Mouse (Mus musculus): ENCODE results near the gene Fam76a. TPM values are rescaled to one million over a fixed set of nuclear protein-coding genes. Genes with fewer than 3 reads are reported as not detected.
A peak's percentile ranks its signal among the peaks of the same experiment; 100 is the strongest.

Fam76a gene
- total and polyA plus RNA-seq, 3 experiments: 10.3 to 11.5 (median 10.8) TPM

- Histone ChIP-seq H3K27ac (ENCODE audit: insufficient read depth, low read depth) (peak overlapping the region; percentile 92), H3K36me3 (replicated peaks in 1 of 2; ENCODE audit: control insufficient read depth in 1 of 2, insufficient read depth in 1 of 2, low read length in 1 of 2) (no peaks in the 10 kb centered on the region), H3K27me3 (replicated peaks) (no peaks in the 10 kb centered on the region), H3K9me3 (replicated peaks; ENCODE audit: low read length) (no peaks in the 10 kb centered on the region), H3K79me2 (replicated peaks; ENCODE audit: control insufficient read depth, extremely low read depth, insufficient read depth, poor library complexity, severe bottlenecking) (no peaks in the 10 kb centered on the region), H3K4me3 (replicated peaks in 1 of 3; ENCODE audit: low read depth in 2 of 3, low read length in 2 of 3, poor library complexity in 1 of 3) (peak overlapping the region; percentile 37 to 53 (median 41)), H3K4me1 (ENCODE audit: control insufficient read depth in 1 of 2, insufficient read depth in 2 of 2) (peaks cover 7 to 70% of the 10 kb centered on the region in 2 experiments), H3K4me2 (ENCODE audit: insufficient read depth, low read depth, poor library complexity, severe bottlenecking) (peak overlapping the region; percentile 93), H3K9ac (ENCODE audit: insufficient read depth, low read depth) (peak overlapping the region; percentile 63)
- peak; percentile 50; the same call in 1 of the 2 replicates for TF ChIP-seq POLR2A (IDR thresholded peaks at IDR 0.05; ENCODE audit: low read depth, low read length)
- TF ChIP-seq MAZ (IDR thresholded peaks at IDR 0.05; ENCODE audit: low read depth, low read length): peak; percentile 57; the same call in 1 of the 2 replicates
- TF ChIP-seq TCF12 (IDR thresholded peaks at IDR 0.05; ENCODE audit: low read depth, low read length): peak; percentile 77
- TF ChIP-seq ELF1 (IDR thresholded peaks at IDR 0.05; ENCODE audit: low read depth, low read length): peak; percentile 87
- TF ChIP-seq EP300 (IDR thresholded peaks at IDR 0.05; ENCODE audit: low read length): peak; percentile 61
- TF ChIP-seq GABPA (IDR thresholded peaks at IDR 0.05; ENCODE audit: insufficient replicate concordance, low read depth, low read length): no peak
- TF ChIP-seq CHD1 (IDR thresholded peaks at IDR 0.05; ENCODE audit: low read depth, low read length): 0 out of 2 replicates have a peak, but pooled peaks have one; percentile 61
- TF ChIP-seq NELFE (IDR thresholded peaks at IDR 0.05; ENCODE audit: low read depth, low read length): peak; percentile 52; the same call in 1 of the 2 replicates
- peak; percentile 38 for TF ChIP-seq ETS1 (conservative IDR thresholded peaks at IDR 0.05; ENCODE audit: low read depth, low read length)
- peak; percentile 76 for TF ChIP-seq UBTF (IDR thresholded peaks at IDR 0.05; ENCODE audit: low read depth, low read length)
- 0 out of 2 replicates have a peak, but pooled peaks have one; percentile 10 for TF ChIP-seq MEF2A (IDR thresholded peaks at IDR 0.05; ENCODE audit: borderline replicate concordance, low read depth, low read length)
- 0 out of 2 replicates have a peak, but pooled peaks have one; percentile 29 for TF ChIP-seq MAFK (IDR thresholded peaks at IDR 0.05; ENCODE audit: insufficient replicate concordance, low read length)
- TF ChIP-seq JUN (IDR thresholded peaks at IDR 0.05; ENCODE audit: insufficient read depth, low read depth, low read length): no peak
- peak; percentile 45; the same call in 1 of the 2 replicates for TF ChIP-seq MAX (IDR thresholded peaks at IDR 0.05; ENCODE audit: low read length)
- no peak for TF ChIP-seq E2F4 (IDR thresholded peaks at IDR 0.05; ENCODE audit: insufficient replicate concordance, low read depth, low read length)
- peak; percentile 32 for TF ChIP-seq BHLHE40 (IDR thresholded peaks at IDR 0.05; ENCODE audit: low read depth, low read length)
- no peak for TF ChIP-seq POLR2AphosphoS2 (IDR thresholded peaks at IDR 0.05; ENCODE audit: low read depth, low read length)
- TF ChIP-seq HCFC1 (IDR thresholded peaks at IDR 0.05; ENCODE audit: low read depth, low read length): peak; percentile 7; the same call in 1 of the 2 replicates
- peak; percentile 53; the same call in 1 of the 2 replicates for TF ChIP-seq IRF4 (IDR thresholded peaks at IDR 0.05; ENCODE audit: low read depth, low read length)
- TF ChIP-seq CHD2 (IDR thresholded peaks at IDR 0.05; ENCODE audit: low read length): peak; percentile 73
- TF ChIP-seq RCOR1 (conservative IDR thresholded peaks at IDR 0.05; ENCODE audit: low read depth, low read length): no peak; the same call in 1 of the 2 replicates
- TF ChIP-seq TBP (conservative IDR thresholded peaks at IDR 0.05; ENCODE audit: low read depth, low read length): 0 out of 2 replicates have a peak, but pooled peaks have one; percentile 42
- dilution Hi-C loops (cut with MboI; ENCODE audit: extremely low pct_ligation_motif_present, extremely low pct_unique_long_range_greater_than_20kb, low sequenced_read_pairs): no loop called here
- in situ Hi-C loops (cut with MboI; ENCODE audit: low pct_ligation_motif_present, low pct_unique_long_range_greater_than_20kb, low sequenced_read_pairs): no loop called here
- peak; percentile 85 for DNase-seq (ENCODE audit: extremely low read depth)
These were observed 24.0 kb upstream of the Fam76a start for GRCm38 (mm10) chr4:132946047-132947001.

All from CH12.LX (cell line).